Mouse (Mus musculus): ENCODE data around the gene Gnl1. TPM values are rescaled to one million over a fixed set of nuclear protein-coding genes. Genes with fewer than 3 reads are reported as not detected.
A peak's percentile ranks its signal among the peaks of the same experiment; 100 is the strongest.
"Not testable (repeated sequence)": the region's sequence is repeated elsewhere in the genome, so short reads cannot be mapped to it uniquely, and the experiment has no call there.

Gene Gnl1
- polyA plus RNA-seq, 1 experiment from 2014 or later = 61.6 TPM

- H3K9me3 ChIP-seq (replicated peaks); H3K36me3 ChIP-seq; H3K27ac ChIP-seq; H3K4me1 ChIP-seq: not testable (repeated sequence)
- Histone ChIP-seq H3K27me3 (ENCODE audit: low read depth, poor library complexity, severe bottlenecking) (peaks cover 28% of the 10 kb centered on the region), H3K4me3 (peak within 1 kb of the TSS; percentile 52)
- DNase-seq (ENCODE audit: low spot score) = peak; percentile 52
- 1% methylated on average over 25 of the region's 25 CpGs for WGBS
Measured at GRCm38 (mm10) chr17:36032351-36032875, 52.8 kb downstream of the Gnl1 start, which contains the start of gene H2-T23. H2-T23 (minus strand) TSS chr17:36032855.

- DNase-seq (ENCODE audit: low spot score); H3K36me3 ChIP-seq; H3K4me1 ChIP-seq; H3K4me3 ChIP-seq; H3K27ac ChIP-seq; H3K9me3 ChIP-seq (replicated peaks): not testable (repeated sequence)
- 51% methylated on average over 3 of the region's 3 CpGs for WGBS
- H3K27me3 ChIP-seq (ENCODE audit: low read depth, poor library complexity, severe bottlenecking) = peaks cover 28% of the 10 kb centered on the region
Measured at GRCm38 (mm10) chr17:36034524-36034923, 54.9 kb downstream of the Gnl1 start.

- 46% methylated on average over 3 of the region's 3 CpGs for WGBS
- not testable (repeated sequence) for DNase-seq (ENCODE audit: low spot score); H3K4me1 ChIP-seq; H3K36me3 ChIP-seq; H3K27ac ChIP-seq; H3K9me3 ChIP-seq (replicated peaks); H3K4me3 ChIP-seq
- H3K27me3 ChIP-seq (ENCODE audit: low read depth, poor library complexity, severe bottlenecking) = peaks cover 31% of the 10 kb centered on the region
Measured at GRCm38 (mm10) chr17:36035010-36035638, 55.5 kb downstream of the Gnl1 start.

GRCm38 (mm10) chr17:36036126-36036525 lies 56.5 kb downstream of the Gnl1 start:
- WGBS = 85% methylated on average over 13 of the region's 13 CpGs
- H3K36me3 ChIP-seq; H3K9me3 ChIP-seq (replicated peaks); DNase-seq (ENCODE audit: low spot score); H3K27ac ChIP-seq; H3K4me3 ChIP-seq; H3K4me1 ChIP-seq: not testable (repeated sequence)
- peaks cover 29% of the 10 kb centered on the region for H3K27me3 ChIP-seq (ENCODE audit: low read depth, poor library complexity, severe bottlenecking)

MicroRNAs within 50 kb of the gene (microRNA counts, 519-probe panel; counts per million panel counts)
- microRNA mmu-miR-877 = 684 counts per million, percentile 72 among the panel's probes with 10 or more counts

Small RNAs within 50 kb of the gene (microRNA-seq; reads per million reads assigned to microRNA genes)
- gene Mir877 = 129 reads per million, percentile 51 among the genes with 10 or more reads in this experiment

Other genes starting within 250 kb of the Gnl1 start
- 4.5 and 5.5 TPM in 2 replicates for gene Ier3, start 158.2 kb upstream of the Gnl1 start, polyA plus RNA-seq (2016; fragmentation: Nextera tagmentation; extraction: Ambion mirVana)
- 43.0 and 49.7 TPM in 2 replicates for gene Flot1, start 156.6 kb upstream of the Gnl1 start, polyA plus RNA-seq (2016; fragmentation: Nextera tagmentation; extraction: Ambion mirVana)
- gene Tubb5, start 141.5 kb upstream of the Gnl1 start, polyA plus RNA-seq (2016; fragmentation: Nextera tagmentation; extraction: Ambion mirVana) = 1,509 and 1,575 TPM in 2 replicates
- gene Mdc1, start 138.3 kb upstream of the Gnl1 start, polyA plus RNA-seq (2016; fragmentation: Nextera tagmentation; extraction: Ambion mirVana) = 23.2 and 27.3 TPM in 2 replicates
- gene Nrm, start 118.5 kb upstream of the Gnl1 start, polyA plus RNA-seq (2016; fragmentation: Nextera tagmentation; extraction: Ambion mirVana) = 61.7 and 67.1 TPM in 2 replicates
- gene Ppp1r18, start 114.3 kb upstream of the Gnl1 start, polyA plus RNA-seq (2016; fragmentation: Nextera tagmentation; extraction: Ambion mirVana) = 21.4 and 22.1 TPM in 2 replicates
- gene Dhx16, start 100.0 kb upstream of the Gnl1 start, polyA plus RNA-seq (2016; fragmentation: Nextera tagmentation; extraction: Ambion mirVana) = 58.4 and 62.4 TPM in 2 replicates
- 23.2 and 27.6 TPM in 2 replicates for gene 2310061I04Rik, start 82.4 kb upstream of the Gnl1 start, polyA plus RNA-seq (2016; fragmentation: Nextera tagmentation; extraction: Ambion mirVana)
- 104 and 131 TPM in 2 replicates for gene Atat1, start 69.8 kb upstream of the Gnl1 start, polyA plus RNA-seq (2016; fragmentation: Nextera tagmentation; extraction: Ambion mirVana)
- 87.6 and 122 TPM in 2 replicates for gene Mrps18b, start 63.5 kb upstream of the Gnl1 start, polyA plus RNA-seq (2016; fragmentation: Nextera tagmentation; extraction: Ambion mirVana)
- 52.9 and 63.4 TPM in 2 replicates for gene Ppp1r10, start 63.4 kb upstream of the Gnl1 start, polyA plus RNA-seq (2016; fragmentation: Nextera tagmentation; extraction: Ambion mirVana)
- gene Abcf1, start 10.1 kb upstream of the Gnl1 start, polyA plus RNA-seq (2016; fragmentation: Nextera tagmentation; extraction: Ambion mirVana) = 98.3 and 109 TPM in 2 replicates
- 44.9 and 49.4 TPM in 2 replicates for gene Prr3, start 385 bp downstream of the Gnl1 start, polyA plus RNA-seq (2016; fragmentation: Nextera tagmentation; extraction: Ambion mirVana)
- 3.2 and 4.0 TPM in 2 replicates for gene H2-T24, start 40.7 kb downstream of the Gnl1 start, polyA plus RNA-seq (2016; fragmentation: Nextera tagmentation; extraction: Ambion mirVana)
- gene H2-T23, start 53.0 kb downstream of the Gnl1 start, polyA plus RNA-seq (2016; fragmentation: Nextera tagmentation; extraction: Ambion mirVana) = 1.2 and 1.5 TPM in 2 replicates
- 5.6 and 9.7 TPM in 2 replicates for gene H2-T22, start 62.9 kb downstream of the Gnl1 start, polyA plus RNA-seq (2016; fragmentation: Nextera tagmentation; extraction: Ambion mirVana)
- gene Gm6034, start 63.1 kb downstream of the Gnl1 start, polyA plus RNA-seq (2016; fragmentation: Nextera tagmentation; extraction: Ambion mirVana) = not detected in 2 replicates
- gene Gm11127, start 78.5 kb downstream of the Gnl1 start, polyA plus RNA-seq (2016; fragmentation: Nextera tagmentation; extraction: Ambion mirVana) = not detected in 2 replicates
- gene Gm19684, start 141.8 kb downstream of the Gnl1 start, polyA plus RNA-seq (2016; fragmentation: Nextera tagmentation; extraction: Ambion mirVana) = not detected in 2 replicates
- not detected in 2 replicates for gene Gm7030, start 149.6 kb downstream of the Gnl1 start, polyA plus RNA-seq (2016; fragmentation: Nextera tagmentation; extraction: Ambion mirVana)
- gene Gm8909, start 188.7 kb downstream of the Gnl1 start, polyA plus RNA-seq (2016; fragmentation: Nextera tagmentation; extraction: Ambion mirVana) = not detected in 2 replicates
- gene H2-T3, start 210.4 kb downstream of the Gnl1 start, polyA plus RNA-seq (2016; fragmentation: Nextera tagmentation; extraction: Ambion mirVana) = not detected in 2 replicates

Measured in limb, embryonic 10.5 days (tissue).